Mouse (Mus musculus) kidney, postnatal 36 days (tissue): ENCODE results near the gene Osbpl8.

Experiments
- DNase-seq, 2 experiments: peaks; one replicate each; pipeline ENCODE4 v3.0.0; 2021 to 2022; ENCODE audit warnings: mixed read lengths in 2 of 2

Osbpl8 gene

DNA sequence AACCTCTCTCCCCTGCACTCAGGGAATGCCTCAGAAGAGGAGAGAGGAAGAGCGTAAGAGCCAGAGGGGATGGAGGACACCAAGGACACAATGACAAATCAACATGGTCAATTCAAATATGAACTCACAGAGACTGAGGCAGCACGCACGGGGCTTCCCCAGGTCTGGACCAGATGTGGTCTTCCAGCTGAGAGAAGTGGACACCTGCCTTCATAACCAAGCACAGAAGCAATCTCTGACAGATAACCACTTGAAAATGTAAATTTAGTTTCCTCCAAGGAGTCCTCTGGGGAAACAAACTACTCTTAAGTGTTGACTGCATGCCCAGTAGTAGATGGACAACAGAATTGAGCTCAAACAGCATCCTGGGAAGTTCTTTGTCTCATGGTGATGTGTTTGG, 9.5 kb upstream of the Osbpl8 start:
- DNase-seq: no peak

GRCm38 (mm10) chr10:111155571-111155970, 9.0 kb upstream of the Osbpl8 start:
- DNase-seq: no peak

DNA sequence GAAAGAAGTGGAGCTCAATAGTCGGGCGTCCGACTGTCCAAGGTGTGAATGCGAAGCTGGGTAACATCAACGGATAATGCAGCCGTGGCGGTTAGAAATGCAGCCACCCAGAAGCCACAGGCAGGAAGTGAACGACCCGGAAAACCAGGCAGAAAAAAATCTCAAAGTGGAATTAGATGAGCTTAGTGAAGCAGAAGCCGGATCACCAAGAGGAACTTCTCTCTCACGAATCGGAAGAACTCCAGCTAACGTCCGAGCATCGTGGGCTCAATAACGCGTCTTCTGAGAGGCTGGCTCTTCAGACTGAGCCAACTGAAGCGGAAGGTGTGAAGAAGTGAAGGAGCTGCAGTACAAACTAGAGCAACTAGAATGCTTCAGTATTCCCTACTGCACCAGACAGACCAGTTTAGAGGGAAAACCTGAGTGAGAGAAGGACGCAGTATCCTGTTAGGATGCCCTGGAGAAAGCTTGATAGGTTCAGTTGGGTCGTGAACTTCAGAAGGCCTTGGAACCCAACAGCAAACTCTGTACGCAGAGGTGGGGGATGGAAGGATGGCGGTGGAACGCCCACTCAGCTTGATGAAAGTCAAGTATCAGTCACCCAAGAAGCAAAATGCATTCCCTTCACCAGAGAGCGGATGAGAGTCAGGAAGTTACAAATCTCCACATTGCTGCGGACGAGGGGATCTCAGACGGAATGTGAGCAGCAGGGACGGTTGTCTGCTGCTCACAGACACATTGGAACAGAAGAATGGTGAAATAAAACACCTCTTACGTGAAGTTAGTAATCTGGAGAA, 8.0 kb upstream of the Osbpl8 start:
- DNase-seq: no peak

DNA sequence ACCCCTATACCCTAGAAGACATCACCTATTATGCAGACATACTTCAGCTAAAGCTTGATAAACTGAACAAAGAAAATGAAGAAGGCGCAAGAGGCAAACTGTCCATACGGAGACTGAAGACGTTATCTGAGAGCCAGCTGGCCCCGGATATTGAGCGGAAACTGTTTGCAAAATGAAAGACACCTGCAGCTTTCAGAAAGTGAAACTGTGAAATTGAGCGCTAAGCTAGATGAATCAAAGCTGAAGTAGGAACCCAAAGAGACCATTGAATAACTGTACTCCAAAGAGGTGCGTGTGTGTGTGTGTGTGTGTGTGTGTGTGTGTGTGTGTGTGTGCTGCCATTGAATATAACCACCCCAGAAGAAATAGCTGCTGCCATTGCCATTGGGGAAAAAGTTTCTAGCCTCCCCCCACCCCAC, 7.3 kb upstream of the Osbpl8 start:
- DNase-seq: no peak

DNA sequence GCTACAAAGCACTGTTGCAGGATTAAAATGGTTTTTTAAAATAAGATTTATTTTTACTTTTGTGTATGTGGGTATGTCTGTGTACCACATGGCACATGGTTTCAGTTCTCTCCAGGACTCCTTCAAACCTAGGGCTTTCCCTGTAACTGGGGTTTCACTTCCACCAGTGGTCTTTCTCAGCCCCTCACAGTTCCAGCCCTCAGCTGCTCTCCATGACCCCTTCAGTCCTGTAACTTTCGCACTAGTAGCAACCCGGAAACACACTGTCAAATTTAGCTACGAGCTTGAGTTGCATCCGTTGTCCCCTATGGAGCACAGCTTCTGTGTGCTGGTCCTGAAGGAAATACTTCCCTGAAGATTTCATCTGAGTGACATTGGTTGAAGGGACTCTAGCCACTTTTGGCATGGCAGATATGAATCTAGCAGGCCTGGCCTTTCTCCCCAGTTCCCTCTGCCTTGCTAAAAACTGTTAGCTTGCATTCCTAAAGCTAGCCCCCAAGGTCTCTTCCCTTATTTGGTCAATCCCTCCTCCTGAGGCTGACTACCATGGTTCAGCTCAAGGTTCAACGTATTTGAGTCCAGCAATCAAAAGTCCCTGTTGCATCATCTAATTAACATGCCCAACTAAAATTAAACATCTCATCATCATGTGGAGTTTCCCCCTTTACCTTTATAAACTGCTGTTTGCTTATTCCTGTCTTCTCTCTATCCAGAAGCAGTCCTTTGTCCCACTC, 4.6 kb upstream of the Osbpl8 start:
- DNase-seq: peak in 1 of 2 experiments; percentile 67

DNA sequence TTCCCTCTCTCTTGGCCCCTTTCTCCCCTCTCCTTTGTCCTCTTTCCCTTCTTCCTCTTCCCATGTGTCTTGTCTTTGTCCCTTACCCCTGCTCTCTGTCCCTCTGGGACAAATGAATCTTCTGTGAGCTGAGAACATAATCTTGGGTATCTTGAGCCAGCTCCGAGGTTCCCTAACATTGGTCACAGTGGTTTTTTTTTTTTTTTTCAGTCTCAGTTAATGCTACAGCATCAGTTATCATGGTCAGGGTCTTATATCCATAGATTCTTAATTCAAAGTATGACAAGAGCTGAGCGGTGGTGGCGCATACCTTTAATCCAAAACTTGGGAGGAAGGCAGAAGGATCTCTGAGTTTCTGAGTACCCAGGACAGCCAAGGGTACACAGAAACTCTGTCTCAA, 4.0 kb upstream of the Osbpl8 start:
- DNase-seq: no peak

GRCm38 (mm10) chr10:111161373-111161772, 3.2 kb upstream of the Osbpl8 start:
- DNase-seq: no peak

GRCm38 (mm10) chr10:111163025-111163424, 1.5 kb upstream of the Osbpl8 start:
- DNase-seq: no peak

- DNase-seq: no peak
Observed at GRCm38 (mm10) chr10:111163601-111164240, 831 bp upstream of the Osbpl8 start.

DNA sequence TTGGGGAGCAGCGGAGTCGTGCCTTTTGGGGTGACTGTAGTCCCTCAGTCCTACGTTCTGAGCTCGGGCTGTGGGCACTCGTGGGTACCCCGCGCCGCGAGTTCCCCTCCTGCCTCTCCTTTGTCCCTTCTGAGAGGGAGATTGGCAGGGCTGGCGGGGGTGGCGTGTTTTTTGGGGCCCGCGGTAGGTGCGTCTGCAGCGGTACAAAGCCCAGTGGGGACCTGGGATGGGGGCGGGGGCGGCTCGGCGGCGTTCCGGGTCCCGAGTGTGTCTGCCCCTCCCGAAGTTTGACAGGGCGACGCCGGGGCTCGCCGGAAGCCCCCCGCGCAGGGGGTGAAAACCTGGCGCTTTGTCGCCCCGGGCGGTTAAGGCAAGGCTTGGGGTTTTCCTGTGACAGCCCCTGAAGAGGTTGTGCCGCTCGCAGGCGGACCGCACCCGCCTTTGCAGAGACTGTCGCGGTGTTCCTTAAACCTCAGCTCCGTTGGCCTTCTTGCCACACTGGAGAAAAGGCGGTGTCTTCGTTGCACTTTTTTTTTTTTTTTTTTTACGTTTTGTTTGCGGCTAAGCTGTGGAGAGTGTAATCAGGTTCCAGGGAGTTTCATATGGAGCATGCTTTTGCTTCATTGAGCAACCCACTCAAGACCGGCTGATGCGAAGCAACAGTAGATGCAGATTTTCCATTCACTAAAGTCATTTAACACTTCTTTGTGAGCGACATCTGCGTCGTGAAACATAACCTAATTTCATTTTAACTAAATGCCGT, 848 bp downstream of the Osbpl8 start:
- peak in 1 of 2 experiments; percentile 66 for DNase-seq

GRCm38 (mm10) chr10:111166057-111166841, 1.7 kb downstream of the Osbpl8 start:
- no peak for DNase-seq

GRCm38 (mm10) chr10:111167444-111167843, 2.9 kb downstream of the Osbpl8 start:
- DNase-seq: no peak

GRCm38 (mm10) chr10:111168305-111168704, 3.8 kb downstream of the Osbpl8 start:
- peak in 1 of 2 experiments; percentile 35 for DNase-seq

DNA sequence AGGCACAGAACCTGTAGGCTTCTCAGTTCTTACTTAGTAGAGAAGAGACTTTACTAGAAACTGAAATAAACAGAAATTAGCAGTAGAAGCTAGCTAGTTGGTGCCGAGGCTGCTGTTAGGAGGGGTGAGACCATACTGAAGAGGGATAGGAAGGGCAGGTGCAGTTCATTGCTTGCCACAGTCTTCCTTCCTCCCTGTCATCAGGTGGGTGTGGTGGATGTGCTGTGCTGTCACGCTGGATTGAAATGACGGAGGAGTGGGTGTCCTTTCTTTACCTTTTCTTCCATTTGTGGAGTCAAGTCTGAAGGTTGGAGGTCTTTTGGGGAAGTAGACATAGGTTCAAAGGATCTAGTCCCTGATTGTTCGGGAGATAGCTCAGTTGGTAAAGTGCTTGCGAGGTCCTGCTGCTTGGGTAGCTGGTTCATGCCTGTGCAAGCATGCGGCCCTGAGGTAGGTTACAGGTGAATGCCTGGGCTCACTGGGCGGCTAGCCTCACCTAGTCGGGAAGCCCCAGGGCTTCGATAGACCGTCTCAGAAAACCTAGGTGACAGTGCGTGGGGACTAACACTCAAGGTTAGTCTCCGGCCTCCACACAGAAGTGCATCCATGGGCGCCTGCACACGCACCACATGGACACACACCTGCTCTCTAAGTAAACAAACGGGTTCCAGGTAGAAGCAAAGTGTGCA, 6.8 kb downstream of the Osbpl8 start:
- DNase-seq: no peak

DNA sequence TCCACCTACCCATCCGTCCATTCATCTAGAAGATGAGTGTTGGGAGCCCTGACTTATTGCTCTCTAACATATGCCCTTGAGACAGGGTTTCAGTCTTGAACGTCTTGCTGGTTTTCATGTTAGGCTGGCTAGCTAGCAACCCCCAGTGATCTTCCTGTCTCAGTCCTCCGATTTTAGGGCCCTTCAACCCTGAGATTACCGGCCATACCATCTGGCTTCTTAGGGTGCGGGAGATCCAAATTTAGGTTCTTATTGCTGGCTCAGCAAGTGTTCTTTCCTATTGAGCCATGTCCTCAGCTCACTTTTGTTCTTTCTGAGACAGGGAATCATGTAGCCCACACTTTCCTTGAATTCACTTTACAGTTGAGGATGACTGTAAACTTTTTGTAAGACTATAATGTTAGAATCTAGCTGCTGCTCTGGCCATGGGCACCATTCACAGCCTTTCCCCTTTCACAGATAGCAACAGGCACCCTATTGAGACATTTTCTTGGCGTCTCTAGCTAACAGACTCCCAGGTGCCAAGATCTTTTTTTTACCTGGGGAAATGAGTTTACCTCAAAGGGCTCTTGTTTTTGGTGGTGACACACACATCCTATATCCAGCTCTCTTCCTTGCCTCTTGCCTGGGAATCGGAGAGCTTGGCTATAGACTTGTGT, 9.2 kb downstream of the Osbpl8 start:
- no peak for DNase-seq

DNA sequence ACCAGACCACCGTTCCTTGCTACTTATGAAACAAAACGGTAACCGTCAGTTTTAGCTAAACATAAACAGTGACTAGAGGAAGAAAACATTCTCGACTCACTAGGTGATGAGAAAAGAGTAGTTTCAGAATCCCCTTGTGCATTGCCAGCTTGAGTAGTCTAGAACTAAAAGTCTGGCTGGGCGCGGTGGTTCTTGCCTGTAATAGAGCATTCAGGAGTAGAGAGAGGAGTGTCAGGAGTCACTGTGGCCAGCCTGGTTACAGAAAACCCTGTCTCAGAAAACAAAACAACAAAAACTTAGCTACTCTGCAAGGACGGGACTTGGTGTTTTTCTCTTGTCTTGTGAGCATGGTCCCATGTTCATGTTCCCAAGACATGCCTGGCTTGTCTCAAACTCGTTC, 12.8 kb downstream of the Osbpl8 start:
- DNase-seq: no peak

DNA sequence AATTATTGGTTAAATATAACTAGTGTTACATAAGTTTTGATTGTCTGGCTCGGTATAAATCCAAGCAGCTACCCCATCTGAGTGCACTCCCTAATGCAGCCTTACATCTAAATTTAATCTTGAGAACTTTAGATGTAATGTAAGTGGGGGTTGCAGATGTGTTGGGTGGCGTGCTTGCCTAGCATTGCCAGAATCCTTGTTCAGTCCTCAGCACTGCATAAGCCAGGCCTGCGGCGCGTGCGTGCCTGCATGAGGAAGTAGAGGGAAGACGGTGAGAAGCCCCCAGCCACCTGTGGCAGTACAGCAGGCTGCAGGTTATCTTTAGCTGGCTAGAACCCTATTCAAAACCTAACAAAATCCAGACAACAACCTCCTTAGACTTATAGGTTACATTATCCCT, 13.5 kb downstream of the Osbpl8 start:
- DNase-seq: no peak

DNA sequence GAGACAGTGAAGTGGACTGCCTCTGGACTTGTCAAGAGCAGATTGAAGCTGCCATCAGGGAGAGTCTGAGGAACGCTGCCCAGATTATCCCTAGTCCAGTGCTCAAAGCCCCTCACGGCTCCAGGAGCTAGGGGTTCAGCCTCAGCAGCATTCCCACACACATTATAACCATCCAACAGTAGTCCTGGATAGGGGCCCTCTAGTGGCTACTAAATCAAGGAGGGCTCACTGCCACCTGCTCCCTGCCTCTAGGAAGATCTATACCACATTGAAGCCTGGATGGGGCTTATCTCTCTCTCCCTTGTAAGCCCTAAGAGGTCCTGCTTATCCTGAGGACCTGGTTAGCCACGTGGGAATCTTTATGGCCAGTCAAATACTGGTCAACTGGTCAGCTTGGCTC, 16.1 kb downstream of the Osbpl8 start:
- DNase-seq: no peak

- DNase-seq: peak; percentile 47 to 77
Observed at GRCm38 (mm10) chr10:111183634-111184270, 19.2 kb downstream of the Osbpl8 start.

DNA sequence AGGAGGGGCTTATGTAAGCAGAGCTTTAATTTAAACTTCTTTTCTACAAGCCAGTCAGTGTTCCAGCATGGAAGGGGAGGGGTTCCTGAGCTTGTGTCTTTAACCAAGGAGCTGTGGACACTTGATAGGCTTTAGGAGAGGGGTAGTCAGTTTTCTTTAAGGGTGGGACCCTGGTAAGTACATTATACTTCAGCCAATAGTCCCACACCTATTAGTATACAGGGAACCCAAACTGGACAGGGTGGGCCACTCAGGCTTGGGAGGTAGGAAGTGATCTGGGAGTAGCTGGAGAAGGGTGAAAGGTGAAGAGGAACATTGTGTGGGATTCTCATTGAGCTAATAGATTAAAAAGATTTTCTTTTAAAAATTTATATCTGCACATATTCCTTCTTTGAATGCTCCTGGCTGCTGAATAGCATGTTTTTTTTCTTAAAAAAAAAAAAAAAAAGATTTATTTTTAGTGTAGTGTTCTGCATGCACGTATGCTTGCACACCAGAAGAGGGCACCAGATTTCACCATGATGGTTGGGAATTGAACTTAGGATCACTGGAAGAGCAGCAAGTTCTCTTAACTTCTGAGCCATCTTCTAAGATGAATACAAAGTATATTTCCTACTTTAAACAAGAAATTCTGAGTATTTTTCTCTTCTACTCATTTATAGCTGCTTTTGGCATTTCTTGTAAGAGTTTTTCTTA, 21.2 kb downstream of the Osbpl8 start:
- DNase-seq: no peak
